Mouse (Mus musculus) CD4-positive helper T cell, adult 2 months (primary cell): Measurements from ENCODE around the gene Gm12355.

Experiments
- DNase-seq: peaks from one replicate; pipeline ENCODE4 v3.0.0-alpha.2; 2012; ENCODE audit warnings: low read depth, missing footprints, low spot score

Gm12355 gene

GRCm38 (mm10) chr11:98581286-98582029, 44.0 kb downstream of the Gm12355 start:
- no peak for DNase-seq

- DNase-seq: no peak
Measured at GRCm38 (mm10) chr11:98580301-98581121, 45.0 kb downstream of the Gm12355 start.

- DNase-seq: no peak
Measured at GRCm38 (mm10) chr11:98577776-98578175, 47.7 kb downstream of the Gm12355 start.
